Mouse (Mus musculus): ENCODE results near the gene Cd200r4. TPM values are rescaled to one million over a fixed set of nuclear protein-coding genes. Genes with fewer than 3 reads are reported as not detected.
"Not testable (repeated sequence)": the region's sequence is repeated elsewhere in the genome, so short reads cannot be mapped to it uniquely, and the experiment has no call there.

The Cd200r4 gene
- not detected for total RNA-seq (2021)
- long read RNA-seq, experiment 1, result 0 reads
- long read RNA-seq, experiment 2, result 0 reads

GRCm38 (mm10) chr16:44811544-44811943 lies at the start of gene Cd200r4:
Gene Cd200r4 (plus strand): TSS chr16:44811733.
- DNase-seq, result no peak

- no peak for DNase-seq
Measured at GRCm38 (mm10) chr16:44761811-44762210, 49.7 kb upstream of the Cd200r4 start.

- no peak for DNase-seq
Measured at GRCm38 (mm10) chr16:44765555-44766319, 45.8 kb upstream of the Cd200r4 start, which contains the start of gene Cd200r1. Gene Cd200r1 (plus strand): TSS chr16:44765736.

GRCm38 (mm10) chr16:44766320-44766892 lies 45.1 kb upstream of the Cd200r4 start:
- no peak for DNase-seq

GRCm38 (mm10) chr16:44767506-44767905 lies 44.0 kb upstream of the Cd200r4 start:
- no peak for DNase-seq

GRCm38 (mm10) chr16:44767967-44768366 lies 43.6 kb upstream of the Cd200r4 start:
- DNase-seq, result peak in 1 of 2 experiments; percentile 16

- DNase-seq, result no peak
Measured at GRCm38 (mm10) chr16:44772577-44772976, 39.0 kb upstream of the Cd200r4 start.

- DNase-seq, result no peak
Measured at GRCm38 (mm10) chr16:44773673-44774072, 37.9 kb upstream of the Cd200r4 start.

GRCm38 (mm10) chr16:44774201-44774600 lies 37.3 kb upstream of the Cd200r4 start:
- no peak for DNase-seq

GRCm38 (mm10) chr16:44778538-44779147 lies 32.9 kb upstream of the Cd200r4 start:
- DNase-seq, result peak in 1 of 2 experiments; percentile 20

GRCm38 (mm10) chr16:44779494-44779893 lies 32.0 kb upstream of the Cd200r4 start:
- DNase-seq, result no peak

GRCm38 (mm10) chr16:44780751-44781150 lies 30.8 kb upstream of the Cd200r4 start:
- no peak for DNase-seq

GRCm38 (mm10) chr16:44786934-44787333 lies 24.6 kb upstream of the Cd200r4 start:
- DNase-seq, result no peak

GRCm38 (mm10) chr16:44794416-44794815 lies 17.1 kb upstream of the Cd200r4 start:
- no peak for DNase-seq

GRCm38 (mm10) chr16:44805976-44806375 lies 5.6 kb upstream of the Cd200r4 start:
- DNase-seq, result no peak

GRCm38 (mm10) chr16:44810223-44810622 lies 1.3 kb upstream of the Cd200r4 start:
- not testable (repeated sequence) for DNase-seq

GRCm38 (mm10) chr16:44812468-44813065 lies 1.0 kb downstream of the Cd200r4 start:
- no peak for DNase-seq

- DNase-seq, result no peak
Measured at GRCm38 (mm10) chr16:44818010-44818409, 6.5 kb downstream of the Cd200r4 start.

- DNase-seq, result no peak
Measured at GRCm38 (mm10) chr16:44820545-44820944, 9.0 kb downstream of the Cd200r4 start.

- DNase-seq, result no peak
Measured at GRCm38 (mm10) chr16:44832286-44832685, 20.8 kb downstream of the Cd200r4 start.

- peak; percentile 27 to 72 for DNase-seq
Measured at GRCm38 (mm10) chr16:44833189-44833588, 21.7 kb downstream of the Cd200r4 start.

- no peak for DNase-seq
Measured at GRCm38 (mm10) chr16:44866797-44867196, 55.3 kb downstream of the Cd200r4 start, which contains the start of gene Cd200r2. Gene Cd200r2 (plus strand): TSS chr16:44867097.

GRCm38 (mm10) chr16:44875178-44875577 lies 63.6 kb downstream of the Cd200r4 start:
- no peak for DNase-seq
